Mouse (Mus musculus) lung, postnatal 0 days (tissue): Measurements from ENCODE around the gene Traf3. TPM values are rescaled to one million over a fixed set of nuclear protein-coding genes. Genes with fewer than 3 reads are reported as not detected.

Experiments
- ATAC-seq: fragments of 200-750 bp; cut with Nextera tagmentation; 2 replicates; pipeline ENCODE4 v1.8.0; 2017; ENCODE audit warnings: moderate library complexity
- DNase-seq: peaks from one replicate; pipeline ENCODE4 v3.0.0-alpha.2; 2016; ENCODE audit warnings: low spot score
- H3K27ac ChIP-seq: fragments of 300-500 bp; sonication (generic); 2 replicates; pipeline ENCODE4 v1.5.1; 2014; ENCODE audit warnings: antibody characterized with exemption, mild to moderate bottlenecking, low read length, mixed read lengths
- H3K27me3 ChIP-seq: fragments of 300-500 bp; sonication (generic); replicated peaks from 2 replicates; pipeline ENCODE4 v1.6.1; 2014; ENCODE audit warnings: low read length, mixed read lengths; ENCODE audit not compliant: insufficient read depth
- H3K36me3 ChIP-seq: fragments of 300-500 bp; sonication (generic); 2 replicates; pipeline ENCODE4 v1.6.1; 2014; ENCODE audit warnings: low read length, mixed read lengths; ENCODE audit not compliant: insufficient read depth
- H3K4me1 ChIP-seq: fragments of 300-500 bp; sonication (generic); 2 replicates; pipeline ENCODE4 v1.6.1; 2014; ENCODE audit warnings: antibody characterized with exemption, low read depth, low read length, mixed read lengths; ENCODE audit not compliant: insufficient read depth
- H3K4me2 ChIP-seq: fragments of 300-500 bp; sonication (generic); replicated peaks from 2 replicates; pipeline ENCODE4 v1.6.1; 2014; ENCODE audit warnings: low read depth, mild to moderate bottlenecking, low read length, moderate library complexity, mixed read lengths
- H3K4me3 ChIP-seq: fragments of 300-500 bp; sonication (generic); 2 replicates; pipeline ENCODE4 v1.5.1; 2014; ENCODE audit warnings: low read depth, low read length
- H3K9ac ChIP-seq: fragments of 300-500 bp; sonication (generic); replicated peaks from 2 replicates; pipeline ENCODE4 v1.6.1; 2014; ENCODE audit warnings: low read depth, mild to moderate bottlenecking
- H3K9me3 ChIP-seq: fragments of 300-500 bp; sonication (generic); 2 replicates; pipeline ENCODE4 v1.6.1; 2016; ENCODE audit warnings: low read length, mixed read lengths
- CTCF ChIP-seq: IDR thresholded peaks from 2 replicates; pipeline ENCODE4 v1.5.1; 2016; ENCODE audit warnings: antibody characterized with exemption, mild to moderate bottlenecking
- EP300 ChIP-seq: IDR thresholded peaks from 2 replicates; pipeline ENCODE4 v1.6.1; 2016; ENCODE audit warnings: antibody characterized with exemption, mild to moderate bottlenecking, control low read depth
- whole genome bisulfite sequencing: fragments of 180-500 bp; shearing (Covaris S2); extraction: QIAGEN DNeasy Blood & Tissue Kit; methylation state at CpG from one replicate; pipeline ENCODE4 v1.1.7; 2014; 5-methylcytosine and 5-hydroxymethylcytosine counted together
- polyA plus RNA-seq: library from polyadenylated mRNA; unstranded; fragments of >200 nt; fragmentation: Nextera tagmentation; extraction: Ambion mirVana; gene quantifications from 2 replicates; pipeline ENCODE4 v1.2.1, GENCODE M21; 2015

Traf3 gene
- polyA plus RNA-seq, 1 experiment from 2014 or later, result 3.1 TPM

DNA sequence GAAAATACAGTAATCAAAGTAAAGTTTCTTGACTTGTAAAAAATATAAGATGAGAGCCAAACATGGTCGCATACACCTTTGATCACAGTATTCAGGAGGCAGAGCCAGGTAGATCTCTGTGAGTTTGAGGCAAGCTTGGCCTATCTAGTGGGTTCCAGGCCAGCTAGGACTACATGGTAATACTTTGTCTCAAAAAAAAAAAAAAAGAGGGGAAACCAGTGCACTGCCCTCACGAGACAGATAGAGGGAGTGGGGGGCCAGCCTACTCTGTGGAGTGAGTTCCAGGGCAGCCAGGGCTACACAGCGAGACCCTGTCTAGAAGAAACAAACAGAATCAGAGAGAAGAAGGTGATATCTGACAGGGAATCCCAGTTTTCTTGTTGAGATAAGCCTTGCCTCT is 41.5 kb downstream of the Traf3 start:
- no peak for DNase-seq
- H3K27ac ChIP-seq, result no peak overlapping the region
- H3K27me3 ChIP-seq, result no peaks in the 10 kb centered on the region
- 85% methylated on average over 3 of the region's 3 CpGs for WGBS
- no peaks in the 10 kb centered on the region for H3K36me3 ChIP-seq
- TF ChIP-seq CTCF (no peak), EP300 (no peak)
- no peak overlapping the region for H3K4me3 ChIP-seq
- no peak overlapping the region for H3K4me2 ChIP-seq
- no peaks in the 10 kb centered on the region for H3K9me3 ChIP-seq
- H3K9ac ChIP-seq, result no peak overlapping the region
- H3K4me1 ChIP-seq, result no peaks in the 10 kb centered on the region
- no peak for ATAC-seq

GRCm38 (mm10) chr12:111211729-111212128 is 45.6 kb downstream of the Traf3 start:
- Histone ChIP-seq H3K27ac (no peak overlapping the region), H3K36me3 (no peaks in the 10 kb centered on the region), H3K27me3 (no peaks in the 10 kb centered on the region), H3K4me1 (no peaks in the 10 kb centered on the region), H3K9me3 (no peaks in the 10 kb centered on the region), H3K4me2 (no peak overlapping the region), H3K9ac (no peak overlapping the region), H3K4me3 (no peak overlapping the region)
- ATAC-seq, result no peak
- DNase-seq, result no peak
- TF ChIP-seq EP300, result no peak
- no peak for TF ChIP-seq CTCF
- whole genome bisulfite sequencing, result 75% methylated on average over 5 of the region's 5 CpGs

DNA sequence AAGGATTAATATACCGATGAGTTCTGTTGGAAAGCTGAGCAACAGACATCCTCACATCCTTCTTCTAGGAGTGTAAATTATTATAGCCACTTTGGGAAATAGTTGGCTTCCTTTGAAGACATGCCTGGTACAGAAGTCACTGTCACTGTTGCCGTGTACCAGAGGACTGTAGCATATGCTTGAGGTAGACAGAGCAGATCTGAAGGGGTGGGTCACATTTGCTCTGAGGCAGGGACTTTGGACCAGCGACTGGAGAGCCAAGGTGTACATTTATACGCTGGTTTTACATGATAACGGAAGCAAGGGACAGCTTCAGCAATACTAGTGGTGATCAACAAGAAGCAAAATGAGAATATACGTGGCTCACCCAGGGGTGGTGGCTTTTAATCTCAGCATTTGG is 52.7 kb downstream of the Traf3 start:
- H3K4me2 ChIP-seq, result no peak overlapping the region
- no peaks in the 10 kb centered on the region for H3K9me3 ChIP-seq
- ATAC-seq (no peak), DNase-seq (no peak)
- no peaks in the 10 kb centered on the region for H3K27me3 ChIP-seq
- TF ChIP-seq CTCF (no peak), EP300 (no peak)
- H3K36me3 ChIP-seq, result no peaks in the 10 kb centered on the region
- H3K4me3 ChIP-seq, result no peak overlapping the region
- 97% methylated on average over 6 of the region's 6 CpGs for WGBS
- no peak overlapping the region for H3K27ac ChIP-seq
- no peaks in the 10 kb centered on the region for H3K4me1 ChIP-seq
- no peak overlapping the region for H3K9ac ChIP-seq

- ATAC-seq, result peak; percentile 84
- H3K27ac ChIP-seq, result peak overlapping the region; percentile 27; the same call in 1 of the 2 replicates
Observed at GRCm38 (mm10) chr12:111225197-111225780, 59.1 kb downstream of the Traf3 start.

GRCm38 (mm10) chr12:111227410-111227809 is 61.2 kb downstream of the Traf3 start:
- H3K4me2 ChIP-seq, result no peak overlapping the region
- H3K4me3 ChIP-seq, result no peak overlapping the region
- WGBS, result 57% methylated on average over 4 of the region's 4 CpGs
- no peaks in the 10 kb centered on the region for H3K4me1 ChIP-seq
- TF ChIP-seq CTCF, result no peak
- TF ChIP-seq EP300, result no peak
- H3K27ac ChIP-seq, result no peak overlapping the region
- ATAC-seq (no peak), DNase-seq (no peak)
- no peaks in the 10 kb centered on the region for H3K36me3 ChIP-seq
- no peaks in the 10 kb centered on the region for H3K27me3 ChIP-seq
- H3K9ac ChIP-seq, result no peak overlapping the region
- H3K9me3 ChIP-seq, result no peaks in the 10 kb centered on the region

More at GRCm38 (mm10) chr12:111225197-111225780, 59.1 kb downstream of the Traf3 start:
- Histone ChIP-seq H3K4me1 (no peaks in the 10 kb centered on the region), H3K4me3 (no peak overlapping the region), H3K9ac (no peak overlapping the region), H3K36me3 (no peaks in the 10 kb centered on the region), H3K4me2 (no peak overlapping the region), H3K27me3 (no peaks in the 10 kb centered on the region), H3K9me3 (no peaks in the 10 kb centered on the region)
- 41% methylated on average over 10 of the region's 10 CpGs for WGBS
- TF ChIP-seq EP300 (0 out of 2 replicates have a peak, but pooled peaks have one; percentile 23), CTCF (peak; percentile 54)
- peak; percentile 63 for DNase-seq

DNA sequence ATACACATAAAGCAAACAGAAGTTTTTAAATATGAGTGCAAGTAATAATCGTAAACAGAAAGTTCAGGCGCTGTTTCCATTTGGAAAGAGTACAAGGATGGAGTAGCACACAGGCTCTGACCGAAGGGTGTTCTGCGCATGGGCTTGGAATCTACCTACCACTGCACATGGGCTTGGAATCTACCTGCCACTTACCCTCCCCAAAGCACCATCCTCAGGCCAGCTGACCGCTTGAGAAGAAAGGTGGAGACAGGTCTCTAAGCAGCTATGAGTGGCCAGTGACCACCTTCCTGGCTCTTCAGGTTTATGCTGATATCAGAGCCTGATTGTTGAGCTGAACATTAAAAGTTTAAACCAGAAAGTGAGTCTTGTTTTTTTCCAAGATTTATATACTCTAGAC is 62.3 kb downstream of the Traf3 start:
- Histone ChIP-seq H3K27ac (peak overlapping the region; percentile 32; the same call in 1 of the 2 replicates), H3K4me1 (no peaks in the 10 kb centered on the region), H3K36me3 (no peaks in the 10 kb centered on the region), H3K9ac (no peak overlapping the region), H3K9me3 (no peaks in the 10 kb centered on the region), H3K4me2 (no peak overlapping the region), H3K27me3 (no peaks in the 10 kb centered on the region), H3K4me3 (no peak overlapping the region)
- TF ChIP-seq CTCF (no peak), EP300 (no peak)
- DNase-seq, result no peak
- 74% methylated on average over 5 of the region's 5 CpGs for whole genome bisulfite sequencing
- ATAC-seq, result peak; percentile 71

- TF ChIP-seq CTCF (no peak), EP300 (no peak)
- H3K4me1 ChIP-seq, result no peaks in the 10 kb centered on the region
- H3K27ac ChIP-seq, result no peak overlapping the region
- H3K27me3 ChIP-seq, result no peaks in the 10 kb centered on the region
- H3K4me3 ChIP-seq, result no peak overlapping the region
- no peak overlapping the region for H3K4me2 ChIP-seq
- no peak overlapping the region for H3K9ac ChIP-seq
- no peaks in the 10 kb centered on the region for H3K36me3 ChIP-seq
- no peaks in the 10 kb centered on the region for H3K9me3 ChIP-seq
- ATAC-seq (no peak), DNase-seq (no peak)
- WGBS, result 84% methylated on average over 2 of the region's 2 CpGs
Observed at GRCm38 (mm10) chr12:111230793-111231192, 64.6 kb downstream of the Traf3 start.
